Mouse (Mus musculus): Measurements from ENCODE around the gene Cadm4.

DNA sequence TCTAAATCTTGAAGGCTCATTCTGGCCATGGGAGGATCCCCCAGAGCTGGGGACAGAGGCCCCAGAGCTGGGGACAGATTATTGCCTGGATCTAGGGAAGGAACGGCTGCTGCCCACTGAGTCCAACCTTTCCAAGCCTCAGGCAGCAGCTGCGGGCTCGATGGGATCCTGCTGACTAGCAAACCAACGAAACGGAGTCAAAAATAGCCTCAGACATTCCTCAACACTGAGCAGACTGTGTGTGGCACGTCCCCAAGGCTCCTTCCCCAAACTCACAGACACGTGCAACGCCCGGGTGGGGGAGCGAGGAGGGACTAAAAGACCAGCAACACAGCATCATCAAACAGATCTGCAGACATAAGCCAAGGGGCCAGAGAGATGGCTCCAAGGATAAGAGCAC lies 43.8 kb upstream of the Cadm4 start:
- TF ChIP-seq CTCF (conservative IDR thresholded peaks at IDR 0.05 in 1 of 2, IDR thresholded peaks at IDR 0.05 in 1 of 2; ENCODE audit: low read depth in 2 of 2, low read length in 2 of 2) (no peak), GABPA (IDR thresholded peaks at IDR 0.05; ENCODE audit: insufficient replicate concordance, low read depth, low read length) (no peak), ZC3H11A (IDR thresholded peaks at IDR 0.05; ENCODE audit: low read depth, low read length) (no peak), ZNF384 (IDR thresholded peaks at IDR 0.05; ENCODE audit: low read depth, low read length) (no peak), BHLHE40 (IDR thresholded peaks at IDR 0.05; ENCODE audit: low read depth, low read length) (no peak), E2F4 (IDR thresholded peaks at IDR 0.05; ENCODE audit: insufficient replicate concordance, low read depth, low read length) (no peak), MAZ (IDR thresholded peaks at IDR 0.05; ENCODE audit: low read depth, low read length) (no peak), CHD2 (IDR thresholded peaks at IDR 0.05; ENCODE audit: low read length) (no peak), POLR2A (IDR thresholded peaks at IDR 0.05; ENCODE audit: low read depth, low read length) (no peak), USF1 (IDR thresholded peaks at IDR 0.05; ENCODE audit: low read depth, low read length) (no peak)
